Mouse (Mus musculus) olfactory bulb, adult 2 months (tissue): ENCODE results near the gene Trappc6a.

Experiments
- CTCF ChIP-seq: fragments of 200-500 bp; IDR thresholded peaks from 2 replicates; pipeline ENCODE4 v1.5.1; 2012; ENCODE audit warnings: low read depth, mild to moderate bottlenecking, low read length, moderate library complexity; ENCODE audit not compliant: insufficient read depth
- POLR2A ChIP-seq: fragments of 200-500 bp; IDR thresholded peaks from 2 replicates; pipeline ENCODE4 v1.6.1; 2012; ENCODE audit warnings: mild to moderate bottlenecking, low read depth, low read length, moderate library complexity; ENCODE audit not compliant: insufficient read depth

DNA sequence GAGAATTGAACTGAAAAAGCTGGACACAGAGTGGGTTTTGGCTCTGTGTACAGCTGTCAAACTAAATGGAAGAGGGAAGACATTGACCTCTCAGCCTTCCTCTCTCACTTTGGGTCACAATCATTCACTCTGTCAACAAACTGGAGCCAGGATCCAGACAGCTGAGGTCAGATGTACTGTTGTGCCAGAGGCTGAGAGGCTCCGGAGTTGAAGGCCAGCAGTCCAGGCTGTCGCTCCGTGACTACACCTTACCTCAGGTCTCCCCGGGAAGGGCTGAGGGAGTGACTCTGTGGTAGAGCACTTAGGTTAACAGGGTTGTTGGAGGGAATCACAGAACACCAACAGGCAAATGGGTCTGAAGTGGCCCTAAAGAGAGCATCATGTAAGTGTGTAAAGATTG is 9.9 kb upstream of the Trappc6a start:
- no peak for TF ChIP-seq CTCF
- TF ChIP-seq POLR2A, result no peak
